Comparison of ENCODE assay signal across 7 mouse cellular contexts in the genomic region with DNA sequence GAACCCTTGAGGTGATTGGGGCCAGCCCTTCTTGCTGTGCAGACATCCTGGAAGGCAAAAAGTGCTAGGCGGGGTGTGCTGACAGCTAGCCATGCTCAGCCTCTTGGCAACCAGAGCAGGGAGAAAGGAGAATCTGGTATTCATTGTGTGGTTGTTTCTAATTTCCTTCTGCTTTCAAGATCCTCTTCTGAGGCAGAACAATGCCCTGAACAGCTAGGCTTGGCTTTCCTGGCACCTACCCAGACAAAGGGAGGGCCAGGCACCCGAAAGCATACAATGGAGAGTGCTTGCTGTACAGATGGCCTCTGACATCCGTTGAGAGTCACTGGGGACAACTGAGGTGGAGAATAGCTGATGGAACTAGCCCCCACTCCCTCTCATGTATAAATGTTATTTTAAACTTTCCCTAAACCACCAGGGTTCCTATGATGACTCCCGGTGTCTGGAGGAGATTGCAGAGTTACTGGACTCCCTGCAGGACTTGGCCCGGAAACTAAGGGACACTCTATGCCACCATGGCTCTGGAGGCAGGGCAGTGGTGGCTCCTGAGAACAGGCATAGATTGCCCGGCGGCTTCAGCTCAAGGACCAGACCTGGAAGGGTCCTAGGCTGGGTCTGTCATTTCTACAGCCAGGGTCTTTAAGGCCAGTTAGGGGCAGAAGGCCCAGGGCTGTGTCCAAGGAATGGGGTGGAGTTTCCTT. TPM values are rescaled to one million over a fixed set of nuclear protein-coding genes. Genes with fewer than 3 reads are reported as not detected.
DNase-seq lines count a peak whose midpoint lies in the region; ATAC-seq and TF ChIP-seq lines count a peak whose summit lies in the region.

No protein-coding gene starts in this region.

- H3K4me2 ChIP-seq in hindbrain, embryonic 11.5 days (replicated peaks; ENCODE audit: low read depth, low read length) = no peak overlapping the region
- no peak overlapping the region for H3K4me2 ChIP-seq in midbrain, embryonic 14.5 days (ENCODE audit: low read length)

- peaks cover 26 to 66% of the 10 kb centered on the region in 2 experiments for H3K4me1 ChIP-seq in MEL (ENCODE audit: control insufficient read depth in 1 of 2, insufficient read depth in 2 of 2, low read length in 2 of 2)
- H3K4me1 ChIP-seq in hindbrain, embryonic 11.5 days (replicated peaks; ENCODE audit: control insufficient read depth, insufficient read depth, low read length) = no peaks in the 10 kb centered on the region
- peaks cover under 1% of the 10 kb centered on the region; the same call in 1 of the 2 replicates for H3K4me1 ChIP-seq in midbrain, embryonic 14.5 days (ENCODE audit: control insufficient read depth, insufficient read depth, low read length)
- H3K4me1 ChIP-seq in testis, adult 2 months (ENCODE audit: control insufficient read depth, insufficient read depth, low read length) = peaks cover 5% of the 10 kb centered on the region

- no peaks in the 10 kb centered on the region for H3K79me2 ChIP-seq in MEL (ENCODE audit: control insufficient read depth, insufficient read depth, low read length, poor library complexity)

- no peak for ATAC-seq in hindbrain, embryonic 11.5 days (ENCODE audit: low FRiP score)
- ATAC-seq in midbrain, embryonic 14.5 days (ENCODE audit: low FRiP score, low TSS enrichment) = no peak

- peak; percentile 59 for DNase-seq in A20 (ENCODE audit: low read depth, low spot score)
- peak; percentile 74 for DNase-seq in MEL (ENCODE audit: low read depth, low spot score)
- DNase-seq in gastrocnemius, adult 2 months = peak; percentile 79
- DNase-seq in hindbrain, embryonic 11.5 days (ENCODE audit: low spot score) = peak; percentile 22
- DNase-seq in layer of hippocampus, adult 9-10 months (ENCODE audit: low spot score) = peak; percentile 17
- peak; percentile 67 for DNase-seq in midbrain, embryonic 14.5 days

- no peaks in the 10 kb centered on the region for H3K9me3 ChIP-seq in MEL (replicated peaks; ENCODE audit: insufficient read depth, low read length)
- H3K9me3 ChIP-seq in hindbrain, embryonic 11.5 days (ENCODE audit: control insufficient read depth, low read length) = no peaks in the 10 kb centered on the region
- no peaks in the 10 kb centered on the region for H3K9me3 ChIP-seq in midbrain, embryonic 14.5 days (ENCODE audit: control insufficient read depth, low read length)

- TF ChIP-seq POLR2A in MEL (IDR thresholded peaks at IDR 0.05; ENCODE audit: control insufficient read depth in 1 of 2, insufficient read depth in 1 of 2, low read depth in 1 of 2, low read length in 2 of 2, poor library complexity in 1 of 2) = no peak
- no peak for TF ChIP-seq POLR2A in testis, adult 2 months (IDR thresholded peaks at IDR 0.05; ENCODE audit: control insufficient read depth, low read depth, low read length)

- no peak overlapping the region for H3K4me3 ChIP-seq in MEL (ENCODE audit: control insufficient read depth in 1 of 2, insufficient read depth in 1 of 2, low read depth in 2 of 2, low read length in 2 of 2)
- H3K4me3 ChIP-seq in gastrocnemius, adult 2 months = peak overlapping the region; percentile 24; the same call in 1 of the 2 replicates
- H3K4me3 ChIP-seq in hindbrain, embryonic 11.5 days (ENCODE audit: low read depth, low read length) = no peak overlapping the region
- no peak overlapping the region for H3K4me3 ChIP-seq in midbrain, embryonic 14.5 days (replicated peaks; ENCODE audit: low read depth, low read length)
- H3K4me3 ChIP-seq in testis, adult 2 months (ENCODE audit: control insufficient read depth, low read depth, low read length) = no peak overlapping the region

- 0 out of 4 replicates have a peak, but pooled peaks have one; percentile 19 to 43 for TF ChIP-seq EP300 in MEL (IDR thresholded peaks at IDR 0.05; ENCODE audit: low read depth in 1 of 2, low read length in 2 of 2)

- no peaks in the 10 kb centered on the region for H3K27me3 ChIP-seq in MEL (ENCODE audit: control insufficient read depth in 1 of 2, insufficient read depth in 2 of 2, low read length in 2 of 2)
- H3K27me3 ChIP-seq in hindbrain, embryonic 11.5 days (ENCODE audit: control insufficient read depth, insufficient read depth, low read length) = no peaks in the 10 kb centered on the region
- no peaks in the 10 kb centered on the region for H3K27me3 ChIP-seq in midbrain, embryonic 14.5 days (ENCODE audit: control insufficient read depth, insufficient read depth, low read length)
- H3K27me3 ChIP-seq in testis, adult 2 months (ENCODE audit: control insufficient read depth, insufficient read depth, low read length) = no peaks in the 10 kb centered on the region

- H3K9ac ChIP-seq in MEL (ENCODE audit: control insufficient read depth, low read depth, low read length, poor library complexity, severe bottlenecking) = no peak overlapping the region
- H3K9ac ChIP-seq in hindbrain, embryonic 11.5 days (ENCODE audit: low read depth, low read length) = no peak overlapping the region
- H3K9ac ChIP-seq in midbrain, embryonic 14.5 days (replicated peaks; ENCODE audit: low read length) = no peak overlapping the region

- no peak for TF ChIP-seq CTCF in MEL (IDR thresholded peaks at IDR 0.05 in 2 of 3, conservative IDR thresholded peaks at IDR 0.05 in 1 of 3; ENCODE audit: control insufficient read depth in 1 of 3, insufficient read depth in 1 of 3, low read depth in 2 of 3, low read length in 3 of 3, poor library complexity in 1 of 3, severe bottlenecking in 1 of 3)
- no peak for TF ChIP-seq CTCF in gastrocnemius, adult 2 months (IDR thresholded peaks at IDR 0.05)
- no peak for TF ChIP-seq CTCF in testis, adult 2 months (IDR thresholded peaks at IDR 0.05; ENCODE audit: control insufficient read depth, insufficient read depth, insufficient replicate concordance, low read depth, low read length)

- 37% methylated on average over 7 of the region's 7 CpGs for WGBS in hindbrain, embryonic 11.5 days
- 46% methylated on average over 7 of the region's 7 CpGs for WGBS in midbrain, embryonic 14.5 days

- peaks cover 0 to 46% of the 10 kb centered on the region in 2 experiments; a peak in 2 of 4 replicates for H3K36me3 ChIP-seq in MEL (ENCODE audit: control insufficient read depth in 1 of 2, insufficient read depth in 2 of 2, low read length in 2 of 2)
- H3K36me3 ChIP-seq in hindbrain, embryonic 11.5 days (ENCODE audit: control insufficient read depth, insufficient read depth, low read length) = no peaks in the 10 kb centered on the region
- no peaks in the 10 kb centered on the region for H3K36me3 ChIP-seq in midbrain, embryonic 14.5 days (ENCODE audit: control insufficient read depth, insufficient read depth, low read length)
- H3K36me3 ChIP-seq in testis, adult 2 months (ENCODE audit: control insufficient read depth, insufficient read depth, low read length) = no peaks in the 10 kb centered on the region

- intact Hi-C loops in gastrocnemius, adult 2 months (cut with DNase I) = no loop called here

- TF ChIP-seq RAD21 in MEL (IDR thresholded peaks at IDR 0.05; ENCODE audit: low read depth, low read length) = no peak

- H3K27ac ChIP-seq in MEL (ENCODE audit: control insufficient read depth, low read depth, low read length) = peak overlapping the region; percentile 5; the same call in 1 of the 2 replicates
- H3K27ac ChIP-seq in gastrocnemius, adult 2 months = peak overlapping the region; percentile 90
- peak overlapping the region; percentile 51; the same call in 1 of the 2 replicates for H3K27ac ChIP-seq in hindbrain, embryonic 11.5 days (ENCODE audit: low read depth, low read length)
- H3K27ac ChIP-seq in midbrain, embryonic 14.5 days (replicated peaks; ENCODE audit: low read depth, low read length) = peak overlapping the region; percentile 38; the same call in 1 of the 2 replicates
- H3K27ac ChIP-seq in testis, adult 2 months (ENCODE audit: control insufficient read depth, insufficient read depth, low read depth, low read length) = peak overlapping the region; percentile 33

TF ChIP-seq in MEL, 35 proteins besides CTCF, POLR2A, EP300 and RAD21:
- TF ChIP-seq ZMIZ1 (IDR thresholded peaks at IDR 0.05; ENCODE audit: low read depth, low read length) (no peak), SMC3 (IDR thresholded peaks at IDR 0.05; ENCODE audit: low read depth, low read length) (no peak), MAZ (IDR thresholded peaks at IDR 0.05; ENCODE audit: low read depth, low read length) (no peak), ZC3H11A (IDR thresholded peaks at IDR 0.05; ENCODE audit: low read depth, low read length) (no peak), RCOR1 (IDR thresholded peaks at IDR 0.05; ENCODE audit: low read depth, low read length) (0 out of 2 replicates have a peak, but pooled peaks have one; percentile 42), SIN3A (IDR thresholded peaks at IDR 0.05; ENCODE audit: low read length) (peak; percentile 42), USF1 (IDR thresholded peaks at IDR 0.05; ENCODE audit: low read depth, low read length) (no peak), TBP (IDR thresholded peaks at IDR 0.05; ENCODE audit: low read depth, low read length) (0 out of 2 replicates have a peak, but pooled peaks have one; percentile 22), ZKSCAN1 (IDR thresholded peaks at IDR 0.05; ENCODE audit: low read depth, low read length) (no peak), MAX (IDR thresholded peaks at IDR 0.05; ENCODE audit: low read length) (peak; percentile 31; the same call in 1 of the 2 replicates), KAT2A (conservative IDR thresholded peaks at IDR 0.05; ENCODE audit: low read depth, low read length) (no peak), MAFK (IDR thresholded peaks at IDR 0.05; ENCODE audit: borderline replicate concordance, low read depth, low read length) (no peak), NELFE (IDR thresholded peaks at IDR 0.05; ENCODE audit: low read depth, low read length) (no peak), MXI1 (IDR thresholded peaks at IDR 0.05; ENCODE audit: low read depth, low read length) (0 out of 2 replicates have a peak, but pooled peaks have one; percentile 44), HCFC1 (IDR thresholded peaks at IDR 0.05; ENCODE audit: low read depth, low read length) (no peak), TCF12 (IDR thresholded peaks at IDR 0.05; ENCODE audit: low read depth, low read length) (0 out of 2 replicates have a peak, but pooled peaks have one; percentile 33)

RNA-seq across cellular contexts. Expression of a gene that starts 16.2 kb away (rescaled TPM):
- total RNA-seq in MEL (2012; rRNA removed) = not detected in 2 replicates
- polyA plus RNA-seq in MEL (2012; ENCODE audit: insufficient read depth in 1 of 2, insufficient read length in 2 of 2, low read depth in 1 of 2, low replicate concordance in 2 of 2, missing spikeins in 1 of 2) = not detected
- total RNA-seq in gastrocnemius, adult 2 months (2021) = not detected
- not detected in 2 replicates for polyA plus RNA-seq in hindbrain, embryonic 11.5 days (2014; fragmentation: Nextera tagmentation; extraction: Ambion mirVana)
- polyA plus RNA-seq in midbrain, embryonic 14.5 days (2014; fragmentation: Nextera tagmentation; extraction: Ambion mirVana) = not detected in 2 replicates
- polyA plus RNA-seq in testis, adult 2 months (2012; rRNA removed) = 0.41 TPM in 1 of 2 replicates, not detected in the other

Comparison
In these comparisons a context has a peak if more than half of its experiments do, and no peak if none do; other contexts are left out.
1. DNase-seq: peak in every context shown above with its lines; median percentile 79 in gastrocnemius, adult 2 months; 74 in MEL; 67 in midbrain, embryonic 14.5 days; 59 in A20; 22 in hindbrain, embryonic 11.5 days; 17 in layer of hippocampus, adult 9-10 months.
2. H3K27ac ChIP-seq: peak in every context shown above with its lines; median percentile 90 in gastrocnemius, adult 2 months; 51 in hindbrain, embryonic 11.5 days; 38 in midbrain, embryonic 14.5 days; 33 in testis, adult 2 months; 5 in MEL.